Mouse (Mus musculus) stomach, postnatal 0 days (tissue): ENCODE results near the gene Impg1.

ENCODE experiments used
- CTCF ChIP-seq: IDR thresholded peaks from 2 replicates; pipeline ENCODE4 v1.5.1; 2016; ENCODE audit warnings: antibody characterized with exemption, low read depth, mild to moderate bottlenecking, moderate library complexity
- EP300 ChIP-seq: optimal IDR thresholded peaks from 2 replicates; pipeline ENCODE3; 2016; ENCODE audit warnings: antibody characterized with exemption

DNA sequence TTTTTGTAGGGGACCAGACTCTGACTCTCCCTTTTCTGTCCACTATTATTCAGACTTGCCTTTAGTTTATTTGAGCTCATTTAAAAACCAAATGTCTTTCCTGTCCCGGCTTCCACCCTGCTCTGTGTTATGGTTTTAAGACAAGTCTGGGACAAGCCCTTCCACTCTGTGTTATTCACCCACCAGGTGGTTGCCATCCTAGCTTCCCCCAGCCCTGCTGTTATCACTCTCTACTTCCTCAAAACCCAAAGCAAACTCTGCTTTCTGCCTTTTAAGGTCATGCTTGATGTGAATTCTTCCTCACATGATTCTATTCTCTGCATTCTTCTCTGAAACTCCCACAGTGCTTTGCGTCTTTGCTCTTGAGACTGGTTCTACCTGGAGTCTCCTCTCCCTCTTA lies 96.6 kb downstream of the Impg1 start:
- no peak for TF ChIP-seq CTCF
- TF ChIP-seq EP300 = no peak
